Mouse (Mus musculus) limb, embryonic 15.5 days (tissue): ENCODE data around the gene Txndc5. TPM values are rescaled to one million over a fixed set of nuclear protein-coding genes. Genes with fewer than 3 reads are reported as not detected.

ENCODE experiments used
- polyA plus RNA-seq: library from polyadenylated mRNA; unstranded; fragments of >200 nt; fragmentation: Nextera tagmentation; extraction: Ambion mirVana; gene quantifications from 2 replicates; pipeline ENCODE4 v1.2.1, GENCODE M21; 2015

Txndc5 gene
- polyA plus RNA-seq, 1 experiment from 2014 or later: 322 TPM

Other genes with a start within 250 kb of the Txndc5 start
- 1.3 and 1.4 TPM in 2 replicates for gene Bmp6, start 183.7 kb downstream of the Txndc5 start, polyA plus RNA-seq
- gene Bloc1s5, start 106.3 kb upstream of the Txndc5 start, polyA plus RNA-seq: 17.0 and 19.4 TPM in 2 replicates
- 36.1 and 37.4 TPM in 2 replicates for gene Eef1e1, start 130.2 kb upstream of the Txndc5 start, polyA plus RNA-seq